Mouse (Mus musculus): ENCODE measurements around the gene 9130019O22Rik. TPM values are rescaled to one million over a fixed set of nuclear protein-coding genes. Genes with fewer than 3 reads are reported as not detected.
A peak's percentile ranks its signal among the peaks of the same experiment; 100 is the strongest.

The 9130019O22Rik gene
- polyA plus RNA-seq, 1 experiment from 2014 or later, result 6.7 TPM

- H3K4me1 ChIP-seq (ENCODE audit: control insufficient read depth, insufficient read depth, low read length), result peaks cover 6% of the 10 kb centered on the region
- H3K4me3 ChIP-seq (ENCODE audit: low read depth, low read length), result no peak overlapping the region
- no peak overlapping the region for H3K27ac ChIP-seq (ENCODE audit: low read length)
- H3K36me3 ChIP-seq (ENCODE audit: control insufficient read depth, insufficient read depth, low read length), result no peaks in the 10 kb centered on the region
- H3K27me3 ChIP-seq (ENCODE audit: control insufficient read depth, insufficient read depth, low read length), result no peaks in the 10 kb centered on the region
- H3K9me3 ChIP-seq (ENCODE audit: control insufficient read depth, low read depth, low read length), result no peaks in the 10 kb centered on the region
- no peak overlapping the region for H3K4me2 ChIP-seq (replicated peaks; ENCODE audit: low read depth, low read length)
- 86% methylated on average over 5 of the region's 5 CpGs for WGBS
- no peak for ATAC-seq (ENCODE audit: insufficient number of reproducible peaks, insufficient read depth, low FRiP score, low read depth)
- no peak overlapping the region for H3K9ac ChIP-seq (replicated peaks; ENCODE audit: low read depth, low read length)
These were observed 35.5 kb downstream of the 9130019O22Rik start for GRCm38 (mm10) chr7:127351230-127352004.

- peak overlapping the region; percentile 94 for H3K27ac ChIP-seq (ENCODE audit: low read length)
- WGBS, result 11% methylated on average over 8 of the region's 8 CpGs
- peak overlapping the region; percentile 90; the same call in 1 of the 2 replicates for H3K9ac ChIP-seq (replicated peaks; ENCODE audit: low read depth, low read length)
- no peaks in the 10 kb centered on the region for H3K9me3 ChIP-seq (ENCODE audit: control insufficient read depth, low read depth, low read length)
- H3K36me3 ChIP-seq (ENCODE audit: control insufficient read depth, insufficient read depth, low read length), result peaks cover 13% of the 10 kb centered on the region; the same call in 1 of the 2 replicates
- no peaks in the 10 kb centered on the region for H3K27me3 ChIP-seq (ENCODE audit: control insufficient read depth, insufficient read depth, low read length)
- H3K4me3 ChIP-seq (ENCODE audit: low read depth, low read length), result peak overlapping the region; percentile 78
- peaks cover 12% of the 10 kb centered on the region for H3K4me1 ChIP-seq (ENCODE audit: control insufficient read depth, insufficient read depth, low read length)
- 0 out of 2 replicates have a peak, but pooled peaks have one; percentile 35 for ATAC-seq (ENCODE audit: insufficient number of reproducible peaks, insufficient read depth, low FRiP score, low read depth)
- H3K4me2 ChIP-seq (replicated peaks; ENCODE audit: low read depth, low read length), result peak overlapping the region; percentile 64
These were observed 40.3 kb downstream of the 9130019O22Rik start for GRCm38 (mm10) chr7:127346676-127347075.

GRCm38 (mm10) chr7:127345512-127346325 is 41.2 kb downstream of the 9130019O22Rik start, which contains the start of gene Zfp768:
Gene Zfp768, minus strand, starts transcription at chr7:127345589.
- Histone ChIP-seq H3K27ac (ENCODE audit: low read length) (peak within 1 kb of the TSS; percentile 94), H3K27me3 (ENCODE audit: control insufficient read depth, insufficient read depth, low read length) (no peaks in the 10 kb centered on the region), H3K36me3 (ENCODE audit: control insufficient read depth, insufficient read depth, low read length) (peaks cover 13% of the 10 kb centered on the region; the same call in 1 of the 2 replicates), H3K4me2 (replicated peaks; ENCODE audit: low read depth, low read length) (peak within 1 kb of the TSS; percentile 64), H3K9ac (replicated peaks; ENCODE audit: low read depth, low read length) (peak within 1 kb of the TSS; percentile 90), H3K4me1 (ENCODE audit: control insufficient read depth, insufficient read depth, low read length) (peaks cover 12% of the 10 kb centered on the region), H3K9me3 (ENCODE audit: control insufficient read depth, low read depth, low read length) (no peaks in the 10 kb centered on the region), H3K4me3 (ENCODE audit: low read depth, low read length) (peak within 1 kb of the TSS; percentile 78)
- ATAC-seq (ENCODE audit: insufficient number of reproducible peaks, insufficient read depth, low FRiP score, low read depth), result peak; percentile 87
- WGBS, result under 1% methylated on average over 71 of the region's 76 CpGs

GRCm38 (mm10) chr7:127345092-127345491 is 41.9 kb downstream of the 9130019O22Rik start:
- 1% methylated on average over 42 of the region's 42 CpGs for whole genome bisulfite sequencing
- peak overlapping the region; percentile 94 for H3K27ac ChIP-seq (ENCODE audit: low read length)
- no peaks in the 10 kb centered on the region for H3K27me3 ChIP-seq (ENCODE audit: control insufficient read depth, insufficient read depth, low read length)
- H3K36me3 ChIP-seq (ENCODE audit: control insufficient read depth, insufficient read depth, low read length), result peaks cover 13% of the 10 kb centered on the region; the same call in 1 of the 2 replicates
- H3K4me3 ChIP-seq (ENCODE audit: low read depth, low read length), result peak overlapping the region; percentile 78
- peak overlapping the region; percentile 90 for H3K9ac ChIP-seq (replicated peaks; ENCODE audit: low read depth, low read length)
- ATAC-seq (ENCODE audit: insufficient number of reproducible peaks, insufficient read depth, low FRiP score, low read depth), result peak; percentile 39
- peaks cover 12% of the 10 kb centered on the region for H3K4me1 ChIP-seq (ENCODE audit: control insufficient read depth, insufficient read depth, low read length)
- H3K4me2 ChIP-seq (replicated peaks; ENCODE audit: low read depth, low read length), result peak overlapping the region; percentile 64
- no peaks in the 10 kb centered on the region for H3K9me3 ChIP-seq (ENCODE audit: control insufficient read depth, low read depth, low read length)

DNA sequence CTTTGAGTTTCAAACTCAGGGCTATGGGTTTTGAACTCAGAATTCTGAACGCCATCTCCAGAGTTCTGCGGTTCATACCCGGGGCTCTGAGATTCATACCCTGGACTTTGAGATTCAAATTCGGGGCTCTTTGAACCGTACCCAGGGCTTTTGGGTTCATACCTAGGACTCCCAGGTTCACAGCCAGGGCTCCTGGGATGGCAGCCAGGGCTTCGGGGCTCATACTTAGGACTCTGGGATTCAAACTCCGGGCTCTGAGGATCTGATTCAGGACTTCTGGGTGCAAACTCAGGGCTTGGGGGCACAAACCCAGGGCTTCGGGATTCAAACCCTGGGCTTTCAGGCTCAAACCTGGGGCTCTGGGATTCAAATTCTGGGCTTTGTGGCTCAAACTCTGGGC is 42.6 kb downstream of the 9130019O22Rik start:
- H3K27me3 ChIP-seq (ENCODE audit: control insufficient read depth, insufficient read depth, low read length), result no peaks in the 10 kb centered on the region
- peaks cover 13% of the 10 kb centered on the region; the same call in 1 of the 2 replicates for H3K36me3 ChIP-seq (ENCODE audit: control insufficient read depth, insufficient read depth, low read length)
- peak overlapping the region; percentile 90; the same call in 1 of the 2 replicates for H3K9ac ChIP-seq (replicated peaks; ENCODE audit: low read depth, low read length)
- WGBS, result 90% methylated on average over 8 of the region's 8 CpGs
- no peak overlapping the region for H3K27ac ChIP-seq (ENCODE audit: low read length)
- H3K4me1 ChIP-seq (ENCODE audit: control insufficient read depth, insufficient read depth, low read length), result peaks cover 12% of the 10 kb centered on the region
- H3K9me3 ChIP-seq (ENCODE audit: control insufficient read depth, low read depth, low read length), result no peaks in the 10 kb centered on the region
- peak overlapping the region; percentile 78 for H3K4me3 ChIP-seq (ENCODE audit: low read depth, low read length)
- no peak for ATAC-seq (ENCODE audit: insufficient number of reproducible peaks, insufficient read depth, low FRiP score, low read depth)
- peak overlapping the region; percentile 64 for H3K4me2 ChIP-seq (replicated peaks; ENCODE audit: low read depth, low read length)

- ATAC-seq (ENCODE audit: insufficient number of reproducible peaks, insufficient read depth, low FRiP score, low read depth), result no peak
- no peaks in the 10 kb centered on the region for H3K27me3 ChIP-seq (ENCODE audit: control insufficient read depth, insufficient read depth, low read length)
- no peak overlapping the region for H3K4me3 ChIP-seq (ENCODE audit: low read depth, low read length)
- peaks cover 13% of the 10 kb centered on the region; the same call in 1 of the 2 replicates for H3K36me3 ChIP-seq (ENCODE audit: control insufficient read depth, insufficient read depth, low read length)
- H3K9me3 ChIP-seq (ENCODE audit: control insufficient read depth, low read depth, low read length), result no peaks in the 10 kb centered on the region
- H3K27ac ChIP-seq (ENCODE audit: low read length), result no peak overlapping the region
- WGBS, result 93% methylated on average over 38 of the region's 38 CpGs
- H3K4me2 ChIP-seq (replicated peaks; ENCODE audit: low read depth, low read length), result no peak overlapping the region
- no peak overlapping the region for H3K9ac ChIP-seq (replicated peaks; ENCODE audit: low read depth, low read length)
- H3K4me1 ChIP-seq (ENCODE audit: control insufficient read depth, insufficient read depth, low read length), result peaks cover 12% of the 10 kb centered on the region
These were observed 43.5 kb downstream of the 9130019O22Rik start for GRCm38 (mm10) chr7:127343351-127344019.

- Histone ChIP-seq H3K4me1 (ENCODE audit: control insufficient read depth, insufficient read depth, low read length) (peaks cover 12% of the 10 kb centered on the region), H3K4me3 (ENCODE audit: low read depth, low read length) (no peak overlapping the region), H3K4me2 (replicated peaks; ENCODE audit: low read depth, low read length) (no peak overlapping the region), H3K9ac (replicated peaks; ENCODE audit: low read depth, low read length) (no peak overlapping the region), H3K27ac (ENCODE audit: low read length) (no peak overlapping the region), H3K9me3 (ENCODE audit: control insufficient read depth, low read depth, low read length) (no peaks in the 10 kb centered on the region), H3K36me3 (ENCODE audit: control insufficient read depth, insufficient read depth, low read length) (peaks cover 13% of the 10 kb centered on the region; the same call in 1 of the 2 replicates), H3K27me3 (ENCODE audit: control insufficient read depth, insufficient read depth, low read length) (no peaks in the 10 kb centered on the region)
- ATAC-seq (ENCODE audit: insufficient number of reproducible peaks, insufficient read depth, low FRiP score, low read depth), result no peak
- WGBS, result 92% methylated on average over 7 of the region's 7 CpGs
These were observed 44.1 kb downstream of the 9130019O22Rik start for GRCm38 (mm10) chr7:127342888-127343287.

DNA sequence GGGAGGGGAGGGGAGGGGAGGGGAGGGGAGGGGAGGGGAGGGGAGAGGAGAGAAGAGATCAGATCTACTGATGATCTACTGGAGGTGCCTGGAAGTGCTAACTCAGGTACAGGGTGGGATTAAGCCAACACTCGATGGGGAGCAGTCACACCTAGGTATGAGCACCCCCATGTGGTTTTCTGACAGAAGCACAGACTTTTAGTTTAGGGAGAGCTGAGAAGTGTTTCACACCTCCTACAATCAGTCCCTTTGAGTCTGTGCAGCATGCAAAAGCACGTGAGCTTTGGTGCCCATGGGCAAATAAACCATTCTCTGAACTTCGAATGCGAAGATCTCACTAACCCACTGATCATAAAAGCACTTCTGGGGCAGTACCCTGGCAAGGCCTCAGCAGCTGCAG is 44.6 kb downstream of the 9130019O22Rik start:
- Histone ChIP-seq H3K4me3 (ENCODE audit: low read depth, low read length) (no peak overlapping the region), H3K27me3 (ENCODE audit: control insufficient read depth, insufficient read depth, low read length) (no peaks in the 10 kb centered on the region), H3K4me2 (replicated peaks; ENCODE audit: low read depth, low read length) (no peak overlapping the region), H3K9me3 (ENCODE audit: control insufficient read depth, low read depth, low read length) (no peaks in the 10 kb centered on the region), H3K36me3 (ENCODE audit: control insufficient read depth, insufficient read depth, low read length) (peaks cover 13% of the 10 kb centered on the region; the same call in 1 of the 2 replicates), H3K27ac (ENCODE audit: low read length) (no peak overlapping the region), H3K9ac (replicated peaks; ENCODE audit: low read depth, low read length) (no peak overlapping the region), H3K4me1 (ENCODE audit: control insufficient read depth, insufficient read depth, low read length) (peaks cover 12% of the 10 kb centered on the region)
- no peak for ATAC-seq (ENCODE audit: insufficient number of reproducible peaks, insufficient read depth, low FRiP score, low read depth)
- WGBS, result 47% methylated on average over 4 of the region's 4 CpGs
